ENCODE assay signal across 27 mouse cellular contexts in the genomic region with DNA sequence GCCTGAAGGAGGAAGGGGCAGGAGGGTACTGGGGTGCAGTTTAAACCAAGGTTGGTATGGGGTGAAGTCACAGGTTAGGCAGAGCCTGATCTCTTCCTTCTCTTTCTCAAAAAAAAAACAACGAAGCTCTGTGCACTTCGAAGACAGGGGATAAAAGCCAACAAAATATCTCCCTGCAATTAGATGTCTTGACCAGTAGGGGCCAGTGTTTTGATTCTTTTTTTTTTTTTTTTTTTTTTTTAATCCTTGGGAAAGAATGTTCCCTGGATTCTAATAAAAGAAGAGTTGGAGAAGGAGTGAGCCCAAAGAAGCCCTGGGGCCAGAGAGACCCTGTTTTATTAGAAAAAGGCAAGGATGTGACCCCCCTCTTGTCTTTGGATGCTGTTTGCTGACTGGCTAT. TPM values are rescaled to one million over a fixed set of nuclear protein-coding genes. Genes with fewer than 3 reads are reported as not detected.
DNase-seq lines count a peak whose midpoint lies in the region; ATAC-seq and TF ChIP-seq lines count a peak whose summit lies in the region.
"Had no signal": no experiment of that assay in that cellular context is flagged by ENCODE, and none has a peak within 500 bp of the region (broad histone marks: within the 10 kb centered on the region; RNA-seq: fewer than 3 reads in every experiment).

No protein-coding gene starts in this region.

- dilution Hi-C loops in CH12.LX (cut with MboI; ENCODE audit: extremely low pct_ligation_motif_present, extremely low pct_unique_long_range_greater_than_20kb, low sequenced_read_pairs): no loop called here

- H3K4me2 ChIP-seq in heart, postnatal 0 days (ENCODE audit: low read depth, low read length): no peak overlapping the region
- H3K4me2 ChIP-seq in CH12.LX (ENCODE audit: insufficient read depth, low read depth, poor library complexity, severe bottlenecking): no peak overlapping the region
- H3K4me2 ChIP-seq: embryonic facial prominence, embryonic 15.5 days; heart, embryonic 11.5 days; limb, embryonic 15.5 days; lung, embryonic 15.5 days; midbrain, embryonic 12.5 days had no signal

- no peaks in the 10 kb centered on the region for H3K79me2 ChIP-seq in liver, adult 2 months (ENCODE audit: control insufficient read depth, insufficient read depth, low read length)
- no peaks in the 10 kb centered on the region for H3K79me2 ChIP-seq in CH12.LX (replicated peaks; ENCODE audit: control insufficient read depth, extremely low read depth, insufficient read depth, poor library complexity, severe bottlenecking)

- H3K4me3 ChIP-seq in heart, postnatal 0 days (ENCODE audit: low read depth, low read length): no peak overlapping the region
- no peak overlapping the region for H3K4me3 ChIP-seq in liver, adult 2 months (ENCODE audit: insufficient read depth, low read depth, low read length)
- H3K4me3 ChIP-seq in CH12.LX (replicated peaks in 1 of 3; ENCODE audit: low read depth in 2 of 3, low read length in 2 of 3, poor library complexity in 1 of 3) (no peak overlapping the region), G1E (ENCODE audit: low read depth, low read length) (no peak overlapping the region)
- H3K4me3 ChIP-seq: embryonic facial prominence, embryonic 15.5 days; forebrain, embryonic 10.5 days; limb, embryonic 15.5 days; lung, embryonic 15.5 days; midbrain, embryonic 12.5 days had no signal

- no peaks in the 10 kb centered on the region for H3K4me1 ChIP-seq in heart, postnatal 0 days (ENCODE audit: control insufficient read depth, insufficient read depth)
- H3K4me1 ChIP-seq in liver, adult 2 months (ENCODE audit: control insufficient read depth, insufficient read depth, low read length): no peaks in the 10 kb centered on the region
- H3K4me1 ChIP-seq in CH12.LX (ENCODE audit: control insufficient read depth in 1 of 2, insufficient read depth in 2 of 2) (no peaks in the 10 kb centered on the region), G1E (ENCODE audit: insufficient read depth, low read depth, low read length) (peaks cover 2% of the 10 kb centered on the region; the same call in 1 of the 2 replicates)
- H3K4me1 ChIP-seq: lung, embryonic 15.5 days; midbrain, embryonic 12.5 days had no signal

- whole genome bisulfite sequencing in heart, postnatal 0 days: 45% methylated on average over 2 of the region's 2 CpGs
- WGBS in liver, adult 2 months: 72% methylated on average over 2 of the region's 2 CpGs

- H3K27ac ChIP-seq in heart, postnatal 0 days (ENCODE audit: low read depth): no peak overlapping the region
- H3K27ac ChIP-seq in liver, adult 2 months (replicated peaks; ENCODE audit: insufficient read depth, low read depth, low read length): no peak overlapping the region
- no peak overlapping the region for H3K27ac ChIP-seq in CH12.LX (ENCODE audit: insufficient read depth, low read depth)
- H3K27ac ChIP-seq: embryonic facial prominence, embryonic 15.5 days; forebrain, embryonic 10.5 days; limb, embryonic 15.5 days; lung, embryonic 15.5 days; midbrain, embryonic 12.5 days had no signal

- H3K9ac ChIP-seq in heart, postnatal 0 days (replicated peaks; ENCODE audit: low read depth, low read length): no peak overlapping the region
- no peak overlapping the region for H3K9ac ChIP-seq in liver, adult 2 months (ENCODE audit: low read depth, low read length)
- no peak overlapping the region for H3K9ac ChIP-seq in CH12.LX (ENCODE audit: insufficient read depth, low read depth)
- H3K9ac ChIP-seq: embryonic facial prominence, embryonic 15.5 days; limb, embryonic 15.5 days; lung, embryonic 15.5 days; midbrain, embryonic 12.5 days had no signal

- peaks cover 14% of the 10 kb centered on the region for H3K27me3 ChIP-seq in heart, postnatal 0 days (ENCODE audit: control insufficient read depth, insufficient read depth, low read length)
- H3K27me3 ChIP-seq in liver, adult 2 months (ENCODE audit: control insufficient read depth, insufficient read depth, low read length): no peaks in the 10 kb centered on the region
- H3K27me3 ChIP-seq in CH12.LX (replicated peaks) (peaks cover 43% of the 10 kb centered on the region), G1E (ENCODE audit: insufficient read depth, low read length) (peaks cover 64% of the 10 kb centered on the region)

- no peak for DNase-seq in heart, postnatal 0 days (ENCODE audit: low spot score)
- DNase-seq in heart, postnatal 10 days: no peak
- no peak for DNase-seq in liver, adult 2 months (ENCODE audit: extremely low read depth, low read depth, low spot score)
- DNase-seq in liver (no peak), CH12.LX (ENCODE audit: extremely low read depth) (no peak), G1E (ENCODE audit: low spot score) (no peak)
- DNase-seq in kidney, adult 18-20 months: no peak
- DNase-seq: adrenal gland, postnatal 25 days; cerebellum, adult 9-11 months; heart, postnatal 14 days; kidney, adult 9 months; kidney, postnatal 36 days; layer of hippocampus, adult 9-11 months; thymus, adult 2 months; thymus, postnatal 4 days had no signal

- no peaks in the 10 kb centered on the region for H3K36me3 ChIP-seq in heart, postnatal 0 days (replicated peaks; ENCODE audit: control insufficient read depth, insufficient read depth, low read length)
- H3K36me3 ChIP-seq in liver, adult 2 months (ENCODE audit: control insufficient read depth, insufficient read depth, low read length): no peaks in the 10 kb centered on the region
- H3K36me3 ChIP-seq in CH12.LX (replicated peaks in 1 of 2; ENCODE audit: control insufficient read depth in 1 of 2, insufficient read depth in 1 of 2, low read length in 1 of 2): no peaks in the 10 kb centered on the region
- H3K36me3 ChIP-seq in G1E (replicated peaks): no peaks in the 10 kb centered on the region
- H3K36me3 ChIP-seq: embryonic facial prominence, embryonic 15.5 days; forebrain, embryonic 10.5 days; limb, embryonic 15.5 days; lung, embryonic 15.5 days; midbrain, embryonic 12.5 days had no signal

- TF ChIP-seq RAD21 in CH12.LX (IDR thresholded peaks at IDR 0.05; ENCODE audit: low read depth, low read length): no peak

- no peak for ATAC-seq in heart, postnatal 0 days (ENCODE audit: insufficient read depth, low read depth)
- no peak for ATAC-seq in G1E (ENCODE audit: extremely low read depth, insufficient number of reproducible peaks, low FRiP score, poor library complexity, severe bottlenecking)
- no peak for ATAC-seq in erythroblast, adult 5-6 weeks (replicated peaks; ENCODE audit: low FRiP score, poor library complexity, severe bottlenecking)

- TF ChIP-seq EP300 in heart, postnatal 0 days (IDR thresholded peaks at IDR 0.05; ENCODE audit: low read depth): no peak
- TF ChIP-seq EP300 in CH12.LX (IDR thresholded peaks at IDR 0.05; ENCODE audit: low read length): no peak

- TF ChIP-seq POLR2A in liver, adult 2 months (IDR thresholded peaks at IDR 0.05; ENCODE audit: extremely low read depth, insufficient read depth, low read length): no peak
- TF ChIP-seq POLR2A in CH12.LX (IDR thresholded peaks at IDR 0.05; ENCODE audit: low read depth, low read length): no peak

- TF ChIP-seq CTCF in heart, postnatal 0 days (IDR thresholded peaks at IDR 0.05; ENCODE audit: low read depth): peak; percentile 16; the same call in 1 of the 2 replicates
- TF ChIP-seq CTCF in liver, adult 2 months (IDR thresholded peaks at IDR 0.05; ENCODE audit: low read depth, low read length): 0 out of 2 replicates have a peak, but pooled peaks have one; percentile 23
- TF ChIP-seq CTCF in CH12.LX (conservative IDR thresholded peaks at IDR 0.05 in 1 of 2, IDR thresholded peaks at IDR 0.05 in 1 of 2; ENCODE audit: low read depth in 2 of 2, low read length in 2 of 2) (peak; percentile 37 to 47), G1E (IDR thresholded peaks at IDR 0.05; ENCODE audit: low read depth, low read length) (peak; percentile 18; the same call in 1 of the 2 replicates)

- intact Hi-C loops in heart, postnatal 10 days (cut with DNase I): no loop called here

- in situ Hi-C loops in CH12.LX (cut with MboI; ENCODE audit: low pct_ligation_motif_present, low pct_unique_long_range_greater_than_20kb, low sequenced_read_pairs): no loop called here

- H3K9me3 ChIP-seq in heart, postnatal 0 days (replicated peaks; ENCODE audit: control insufficient read depth, low read length): peaks cover 7% of the 10 kb centered on the region; the same call in 1 of the 2 replicates
- H3K9me3 ChIP-seq in CH12.LX (replicated peaks; ENCODE audit: low read length): peaks cover 20% of the 10 kb centered on the region
- peaks cover 8% of the 10 kb centered on the region for H3K9me3 ChIP-seq in G1E (replicated peaks)
- H3K9me3 ChIP-seq: lung, embryonic 15.5 days had no signal

RNA-seq across cellular contexts. Expression of a gene that starts 19.6 kb away (rescaled TPM):
- not detected in 2 replicates for total RNA-seq in heart, postnatal 0 days (2014; rRNA removed; ENCODE audit: low replicate concordance)
- not detected in 2 replicates for polyA plus RNA-seq in heart, postnatal 0 days (2015; fragmentation: Nextera tagmentation; extraction: Ambion mirVana)
- not detected for total RNA-seq in heart, postnatal 10 days (2021)
- not detected in 2 replicates for total RNA-seq in liver, adult 2 months (2014; rRNA removed)
- polyA plus RNA-seq in liver, adult 2 months (2012; rRNA removed): 0.04 TPM in 1 of 2 replicates, not detected in the other
- 0.08 and 0.21 TPM in 2 replicates for total RNA-seq in CH12.LX (2012; rRNA removed)
- total RNA-seq in CH12.LX (2014; rRNA removed): 0.14 and 0.21 TPM in 2 replicates
- polyA plus RNA-seq in CH12.LX (2012; ENCODE audit: insufficient read length, low read depth): 0.11 and 0.27 TPM in 2 replicates
- total RNA-seq in G1E (2014; fragmentation: Nextera tagmentation): not detected in 2 replicates
- 0.05 and 0.06 TPM in 2 replicates for total RNA-seq in G1E (2017)
- 0.02 TPM in 1 of 2 replicates, not detected in the other for polyA plus RNA-seq in G1E (2012)
- total RNA-seq in erythroblast, adult 5-6 weeks (2015; ENCODE audit: low replicate concordance): not detected in 2 replicates
- total RNA-seq in erythroblast, adult 5-6 weeks (2017; ENCODE audit: low replicate concordance): 0.43 TPM in 1 of 2 replicates, not detected in the other
- total RNA-seq: common myeloid progenitor, adult 5-6 weeks; heart, postnatal 14 days had no signal
- polyA plus RNA-seq: small intestine, adult 2 months had no signal

RNA-seq across cellular contexts. Expression of a gene that starts 24.7 kb away (rescaled TPM):
- total RNA-seq in heart, postnatal 0 days (2014; rRNA removed; ENCODE audit: low replicate concordance): not detected in 2 replicates
- polyA plus RNA-seq in heart, postnatal 0 days (2015; fragmentation: Nextera tagmentation; extraction: Ambion mirVana): not detected in 2 replicates
- not detected for total RNA-seq in heart, postnatal 10 days (2021)
- total RNA-seq in liver, adult 2 months (2014; rRNA removed): not detected in 2 replicates
- polyA plus RNA-seq in liver, adult 2 months (2012; rRNA removed): not detected in 2 replicates
- total RNA-seq in CH12.LX (2012; rRNA removed) (not detected in 2 replicates), CH12.LX (2014; rRNA removed) (not detected in 2 replicates), G1E (2014; fragmentation: Nextera tagmentation) (not detected in 2 replicates), G1E (2017) (0.06 and 0.11 TPM in 2 replicates)
- polyA plus RNA-seq in CH12.LX (2012; ENCODE audit: insufficient read length, low read depth) (not detected in 2 replicates), G1E (2012) (not detected in 2 replicates)
- total RNA-seq in erythroblast, adult 5-6 weeks (2015; ENCODE audit: low replicate concordance): not detected in 2 replicates
- total RNA-seq in erythroblast, adult 5-6 weeks (2017; ENCODE audit: low replicate concordance): not detected in 2 replicates
- total RNA-seq: adrenal gland, postnatal 25 days; common myeloid progenitor, adult 5-6 weeks; heart, postnatal 14 days; left cerebral cortex, adult 18-20 months; left cerebral cortex, postnatal 36 days had no signal
- polyA plus RNA-seq: embryonic facial prominence, embryonic 15.5 days; gonadal fat pad, adult 2 months; heart, embryonic 11.5 days; limb, embryonic 15.5 days; lung, embryonic 15.5 days had no signal

RNA-seq across cellular contexts. Expression of a gene that starts 42.1 kb away (rescaled TPM):
- total RNA-seq in heart, postnatal 0 days (2014; rRNA removed; ENCODE audit: low replicate concordance): 13.1 and 17.6 TPM in 2 replicates
- 7.6 TPM in 2 replicates for polyA plus RNA-seq in heart, postnatal 0 days (2015; fragmentation: Nextera tagmentation; extraction: Ambion mirVana)
- 10 to 100 TPM; 20.3 to 21.5 TPM for total RNA-seq in heart, postnatal 10 days (2021)
- total RNA-seq in liver, adult 2 months (2014; rRNA removed): 4.4 and 5.5 TPM in 2 replicates
- 28.1 and 36.8 TPM in 2 replicates for polyA plus RNA-seq in liver, adult 2 months (2012; rRNA removed)
- total RNA-seq in CH12.LX (2012; rRNA removed) (16.5 and 17.7 TPM in 2 replicates), CH12.LX (2014; rRNA removed) (6.3 and 7.0 TPM in 2 replicates), G1E (2014; fragmentation: Nextera tagmentation) (62.1 and 68.3 TPM in 2 replicates), G1E (2017) (10.9 and 14.3 TPM in 2 replicates)
- polyA plus RNA-seq in CH12.LX (2012; ENCODE audit: insufficient read length, low read depth) (31.6 and 41.9 TPM in 2 replicates), G1E (2012) (148 and 173 TPM in 2 replicates)
- total RNA-seq in erythroblast, adult 5-6 weeks (2015; ENCODE audit: low replicate concordance): 18.0 and 20.2 TPM in 2 replicates
- 10.7 and 12.0 TPM in 2 replicates for total RNA-seq in erythroblast, adult 5-6 weeks (2017; ENCODE audit: low replicate concordance)

RNA-seq across cellular contexts. Expression of a gene that starts 57.8 kb away (rescaled TPM):
- total RNA-seq in heart, postnatal 0 days (2014; rRNA removed; ENCODE audit: low replicate concordance): 9.3 TPM in 2 replicates
- polyA plus RNA-seq in heart, postnatal 0 days (2015; fragmentation: Nextera tagmentation; extraction: Ambion mirVana): 3.1 and 3.5 TPM in 2 replicates
- total RNA-seq in heart, postnatal 10 days (2021): 1 to 10 TPM; 5.9 to 6.9 TPM
- 0.74 and 1.3 TPM in 2 replicates for total RNA-seq in liver, adult 2 months (2014; rRNA removed)
- polyA plus RNA-seq in liver, adult 2 months (2012; rRNA removed): 4.2 and 5.5 TPM in 2 replicates
- 84.8 and 94.0 TPM in 2 replicates for total RNA-seq in CH12.LX (2012; rRNA removed)
- 14.1 and 14.5 TPM in 2 replicates for total RNA-seq in CH12.LX (2014; rRNA removed)
- 30.9 and 38.2 TPM in 2 replicates for polyA plus RNA-seq in CH12.LX (2012; ENCODE audit: insufficient read length, low read depth)
- 10.8 and 14.0 TPM in 2 replicates for total RNA-seq in G1E (2014; fragmentation: Nextera tagmentation)
- total RNA-seq in G1E (2017): 6.1 and 8.1 TPM in 2 replicates
- 105 and 141 TPM in 2 replicates for polyA plus RNA-seq in G1E (2012)
- 0.96 and 1.0 TPM in 2 replicates for total RNA-seq in erythroblast, adult 5-6 weeks (2015; ENCODE audit: low replicate concordance)
- 2.3 and 4.2 TPM in 2 replicates for total RNA-seq in erythroblast, adult 5-6 weeks (2017; ENCODE audit: low replicate concordance)
